Mouse (Mus musculus) thymus, adult 2 months (tissue): ENCODE results near the gene Snapc2.

Source experiments
- CTCF ChIP-seq: fragments of 200-500 bp; IDR thresholded peaks from 2 replicates; pipeline ENCODE4 v1.5.1; 2012; ENCODE audit warnings: mild to moderate bottlenecking, control low read depth, low read length, moderate library complexity, borderline replicate concordance; ENCODE audit not compliant: control insufficient read depth, poor library complexity, insufficient read depth; ENCODE audit errors: extremely low read depth
- POLR2A ChIP-seq: fragments of 200-500 bp; IDR thresholded peaks from 2 replicates; pipeline ENCODE4 v1.6.1; 2012; ENCODE audit warnings: mild to moderate bottlenecking, low read length, control low read depth, moderate library complexity; ENCODE audit not compliant: control insufficient read depth, poor library complexity, insufficient read depth; ENCODE audit errors: extremely low read depth

GRCm38 (mm10) chr8:4254001-4254400 lies 1.1 kb downstream of the Snapc2 start:
- TF ChIP-seq POLR2A, result no peak
- no peak for TF ChIP-seq CTCF
